9 mouse cellular contexts compared by ENCODE assay signal in the genomic region with DNA sequence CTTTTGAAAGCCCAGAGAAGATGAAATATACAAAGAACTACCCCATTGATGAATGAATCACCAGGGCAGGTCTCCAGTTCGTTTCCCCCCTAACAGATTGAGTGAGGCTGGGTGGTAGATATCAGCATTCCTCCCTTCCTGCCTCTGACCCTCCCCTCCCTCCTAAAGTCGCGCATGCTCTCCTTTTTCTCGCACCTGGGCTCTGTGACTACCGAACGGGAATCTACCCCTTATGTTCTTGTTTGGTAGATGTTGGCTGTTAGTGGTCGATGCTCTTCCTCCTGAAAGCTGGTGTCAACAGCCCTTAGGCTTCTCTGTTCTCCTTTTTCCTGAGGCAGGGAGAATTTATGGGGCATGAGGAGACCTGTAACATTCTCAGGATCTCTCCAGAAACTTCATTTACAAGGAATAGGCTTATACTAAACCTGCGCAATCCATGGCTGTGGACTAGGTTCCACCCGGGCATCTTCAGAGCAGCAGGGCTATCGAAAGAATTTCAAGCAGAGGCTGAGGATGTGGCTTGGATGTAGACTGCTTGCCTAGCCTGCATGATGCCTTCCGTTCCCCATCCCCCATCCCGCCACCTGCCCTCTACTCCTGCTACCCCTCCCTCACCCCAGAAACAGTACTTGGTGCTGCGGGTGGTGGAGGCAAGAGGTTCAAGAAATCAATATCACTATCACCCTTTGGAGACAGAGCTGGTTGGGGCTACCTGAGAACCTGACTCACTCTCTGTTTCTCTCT. TPM values are rescaled to one million over a fixed set of nuclear protein-coding genes. Genes with fewer than 3 reads are reported as not detected.
A peak's percentile ranks its signal among the peaks of the same experiment; 100 is the strongest.
DNase-seq lines count a peak whose midpoint lies in the region; ATAC-seq and TF ChIP-seq lines count a peak whose summit lies in the region.
"Had no signal": no experiment of that assay in that cellular context is flagged by ENCODE, and none has a peak within 500 bp of the region (broad histone marks: within the 10 kb centered on the region; RNA-seq: fewer than 3 reads in every experiment).

No protein-coding gene starts in this region.

- peak overlapping the region; percentile 2; the same call in 1 of the 2 replicates for H3K27ac ChIP-seq in heart, embryonic 16.5 days (ENCODE audit: low read length)
- no peak overlapping the region for H3K27ac ChIP-seq in heart, embryonic 11.5 days (ENCODE audit: low read depth, low read length)
- no peak overlapping the region for H3K27ac ChIP-seq in forebrain, embryonic 11.5 days (ENCODE audit: low read depth, low read length)
- H3K27ac ChIP-seq in midbrain, postnatal 0 days (ENCODE audit: low read depth, low read length) = peak overlapping the region; percentile 38; the same call in 1 of the 2 replicates

- 19% methylated on average over 13 of the region's 13 CpGs for WGBS in heart, embryonic 16.5 days
- WGBS in heart, embryonic 11.5 days (ENCODE audit: insufficient replicate concordance) = 15% methylated on average over 13 of the region's 13 CpGs
- WGBS in forebrain, embryonic 11.5 days = 30% methylated on average over 13 of the region's 13 CpGs
- 27% methylated on average over 13 of the region's 13 CpGs for WGBS in midbrain, postnatal 0 days

- H3K9ac ChIP-seq in heart, embryonic 16.5 days (ENCODE audit: low read length) = no peak overlapping the region
- no peak overlapping the region for H3K9ac ChIP-seq in heart, embryonic 11.5 days (ENCODE audit: low read depth, low read length)
- no peak overlapping the region for H3K9ac ChIP-seq in forebrain, embryonic 11.5 days (ENCODE audit: low read length)
- peak overlapping the region; percentile 39; the same call in 1 of the 2 replicates for H3K9ac ChIP-seq in midbrain, postnatal 0 days (replicated peaks; ENCODE audit: low read length, poor library complexity, severe bottlenecking)

- no peaks in the 10 kb centered on the region for H3K27me3 ChIP-seq in heart, embryonic 16.5 days (ENCODE audit: control insufficient read depth, insufficient read depth, low read length)
- H3K27me3 ChIP-seq in heart, embryonic 11.5 days (ENCODE audit: control insufficient read depth, insufficient read depth, low read length) = no peaks in the 10 kb centered on the region
- H3K27me3 ChIP-seq in forebrain, embryonic 11.5 days (ENCODE audit: control insufficient read depth, insufficient read depth, low read length) = no peaks in the 10 kb centered on the region
- no peaks in the 10 kb centered on the region for H3K27me3 ChIP-seq in midbrain, postnatal 0 days (ENCODE audit: insufficient read depth, low read length)

- DNase-seq in CD8-positive naive resting alpha-beta T cell, adult 2 months (ENCODE audit: low read depth in 2 of 2, low spot score in 2 of 2) = peak; percentile 46 to 62
- DNase-seq in forebrain, embryonic 11.5 days (ENCODE audit: low spot score) = no peak
- DNase-seq in midbrain, postnatal 0 days (ENCODE audit: low spot score) = peak; percentile 12
- DNase-seq in layer of hippocampus, postnatal 14 days (ENCODE audit: low spot score in 2 of 2) = no peak
- no peak for DNase-seq in right cerebral cortex, postnatal 14 days
- no peak for DNase-seq in urinary bladder, postnatal 36 days (ENCODE audit: low spot score in 2 of 2)

- peak overlapping the region; percentile 70 for H3K4me2 ChIP-seq in heart, embryonic 16.5 days (ENCODE audit: low read depth, low read length)
- no peak overlapping the region; the same call in 1 of the 2 replicates for H3K4me2 ChIP-seq in heart, embryonic 11.5 days
- no peak overlapping the region for H3K4me2 ChIP-seq in forebrain, embryonic 11.5 days (ENCODE audit: low read depth, low read length, severe bottlenecking)
- H3K4me2 ChIP-seq in midbrain, postnatal 0 days (ENCODE audit: low read depth, low read length, poor library complexity, severe bottlenecking) = peak overlapping the region; percentile 42

- no peaks in the 10 kb centered on the region for H3K9me3 ChIP-seq in heart, embryonic 16.5 days (replicated peaks; ENCODE audit: control insufficient read depth, low read length)
- no peaks in the 10 kb centered on the region for H3K9me3 ChIP-seq in heart, embryonic 11.5 days (replicated peaks; ENCODE audit: control insufficient read depth, low read length)
- no peaks in the 10 kb centered on the region for H3K9me3 ChIP-seq in forebrain, embryonic 11.5 days (ENCODE audit: control insufficient read depth, low read length)
- no peaks in the 10 kb centered on the region for H3K9me3 ChIP-seq in midbrain, postnatal 0 days (ENCODE audit: low read length)

- ATAC-seq in heart, embryonic 16.5 days (replicated peaks; ENCODE audit: extremely low read depth, insufficient read depth, low FRiP score) = no peak
- ATAC-seq in heart, embryonic 11.5 days (replicated peaks; ENCODE audit: insufficient number of reproducible peaks, low FRiP score, low TSS enrichment) = no peak
- ATAC-seq in forebrain, embryonic 11.5 days (replicated peaks; ENCODE audit: low FRiP score) = peak; percentile 47
- peak; percentile 75 for ATAC-seq in midbrain, postnatal 0 days (ENCODE audit: low FRiP score)

- peaks cover 30% of the 10 kb centered on the region for H3K4me1 ChIP-seq in heart, embryonic 16.5 days (ENCODE audit: control insufficient read depth, insufficient read depth, low read length)
- H3K4me1 ChIP-seq in heart, embryonic 11.5 days (ENCODE audit: control insufficient read depth, insufficient read depth, low read length) = peaks cover 5% of the 10 kb centered on the region; the same call in 1 of the 2 replicates
- H3K4me1 ChIP-seq in forebrain, embryonic 11.5 days (replicated peaks; ENCODE audit: control insufficient read depth, insufficient read depth, low read length) = no peaks in the 10 kb centered on the region; the same call in 1 of the 2 replicates
- no peaks in the 10 kb centered on the region for H3K4me1 ChIP-seq in midbrain, postnatal 0 days (ENCODE audit: insufficient read depth, low read length)

- H3K4me3 ChIP-seq in heart, embryonic 16.5 days (ENCODE audit: low read length) = no peak overlapping the region
- H3K4me3 ChIP-seq in heart, embryonic 11.5 days (ENCODE audit: low read depth, low read length) = no peak overlapping the region
- H3K4me3 ChIP-seq in forebrain, embryonic 11.5 days (ENCODE audit: low read depth, low read length) = no peak overlapping the region
- no peak overlapping the region for H3K4me3 ChIP-seq in midbrain, postnatal 0 days (ENCODE audit: low read depth, low read length)

- H3K36me3 ChIP-seq in heart, embryonic 16.5 days (ENCODE audit: control insufficient read depth, insufficient read depth) = no peaks in the 10 kb centered on the region
- H3K36me3 ChIP-seq in heart, embryonic 11.5 days (ENCODE audit: control insufficient read depth, insufficient read depth, low read length) = no peaks in the 10 kb centered on the region
- H3K36me3 ChIP-seq in forebrain, embryonic 11.5 days (ENCODE audit: control insufficient read depth, insufficient read depth, low read length) = no peaks in the 10 kb centered on the region
- no peaks in the 10 kb centered on the region for H3K36me3 ChIP-seq in midbrain, postnatal 0 days (ENCODE audit: insufficient read depth, low read length)

- TF ChIP-seq CTCF in midbrain, postnatal 0 days (IDR thresholded peaks at IDR 0.05) = no peak

RNA-seq across cellular contexts. Expression of gene Pvr, which starts 11.3 kb away (rescaled TPM):
- 17.6 and 19.0 TPM in 2 replicates for polyA plus RNA-seq in heart, embryonic 16.5 days (2015; fragmentation: Nextera tagmentation; extraction: Ambion mirVana)
- polyA plus RNA-seq in heart, embryonic 11.5 days (2014; fragmentation: Nextera tagmentation; extraction: Ambion mirVana) = 12.0 and 13.0 TPM in 2 replicates
- polyA plus RNA-seq in forebrain, embryonic 11.5 days (2014; fragmentation: Nextera tagmentation; extraction: Ambion mirVana) = 2.6 and 2.8 TPM in 2 replicates
- total RNA-seq in midbrain, postnatal 0 days (2014; rRNA removed) = 11.0 and 14.7 TPM in 2 replicates
- polyA plus RNA-seq in midbrain, postnatal 0 days (2015; fragmentation: Nextera tagmentation; extraction: Ambion mirVana) = 7.1 and 7.7 TPM in 2 replicates
- total RNA-seq in layer of hippocampus, postnatal 14 days (2021) = 10 to 100 TPM; 10.4 to 11.3 TPM

RNA-seq across cellular contexts. Expression of gene Igsf23, which starts 18.3 kb away (rescaled TPM):
- 1.8 and 2.2 TPM in 2 replicates for polyA plus RNA-seq in heart, embryonic 16.5 days (2015; fragmentation: Nextera tagmentation; extraction: Ambion mirVana)
- polyA plus RNA-seq in heart, embryonic 11.5 days (2014; fragmentation: Nextera tagmentation; extraction: Ambion mirVana) = 0.84 and 2.0 TPM in 2 replicates
- polyA plus RNA-seq in forebrain, embryonic 11.5 days (2014; fragmentation: Nextera tagmentation; extraction: Ambion mirVana) = 0.13 TPM in 1 of 2 replicates, not detected in the other
- total RNA-seq in midbrain, postnatal 0 days (2014; rRNA removed) = not detected in 2 replicates
- polyA plus RNA-seq in midbrain, postnatal 0 days (2015; fragmentation: Nextera tagmentation; extraction: Ambion mirVana) = not detected in 2 replicates
- not detected for total RNA-seq in layer of hippocampus, postnatal 14 days (2021)

RNA-seq across cellular contexts. Expression of gene Ceacam20, which starts 32.9 kb away (rescaled TPM):
- polyA plus RNA-seq in heart, embryonic 16.5 days (2015; fragmentation: Nextera tagmentation; extraction: Ambion mirVana) = 0.11 TPM in 1 of 2 replicates, not detected in the other
- polyA plus RNA-seq in heart, embryonic 11.5 days (2014; fragmentation: Nextera tagmentation; extraction: Ambion mirVana) = not detected in 2 replicates
- polyA plus RNA-seq in forebrain, embryonic 11.5 days (2014; fragmentation: Nextera tagmentation; extraction: Ambion mirVana) = not detected in 2 replicates
- not detected in 2 replicates for total RNA-seq in midbrain, postnatal 0 days (2014; rRNA removed)
- not detected in 2 replicates for polyA plus RNA-seq in midbrain, postnatal 0 days (2015; fragmentation: Nextera tagmentation; extraction: Ambion mirVana)
- total RNA-seq in layer of hippocampus, postnatal 14 days (2021) = not detected
- polyA plus RNA-seq: heart, embryonic 14.5 days had no signal

RNA-seq across cellular contexts. Expression of gene Ceacam19, which starts 44.5 kb away (rescaled TPM):
- polyA plus RNA-seq in heart, embryonic 16.5 days (2015; fragmentation: Nextera tagmentation; extraction: Ambion mirVana) = 0.04 TPM in 1 of 2 replicates, not detected in the other
- polyA plus RNA-seq in heart, embryonic 11.5 days (2014; fragmentation: Nextera tagmentation; extraction: Ambion mirVana) = not detected in 2 replicates
- polyA plus RNA-seq in forebrain, embryonic 11.5 days (2014; fragmentation: Nextera tagmentation; extraction: Ambion mirVana) = not detected in 2 replicates
- total RNA-seq in midbrain, postnatal 0 days (2014; rRNA removed) = 0.38 TPM in 1 of 2 replicates, not detected in the other
- polyA plus RNA-seq in midbrain, postnatal 0 days (2015; fragmentation: Nextera tagmentation; extraction: Ambion mirVana) = not detected in 2 replicates
- not detected for total RNA-seq in layer of hippocampus, postnatal 14 days (2021)
- polyA plus RNA-seq: heart, embryonic 14.5 days had no signal

RNA-seq across cellular contexts. Expression of gene Nlrp9b, which starts 59.0 kb away (rescaled TPM):
- polyA plus RNA-seq in heart, embryonic 16.5 days (2015; fragmentation: Nextera tagmentation; extraction: Ambion mirVana) = 0.04 TPM in 1 of 2 replicates, not detected in the other
- not detected in 2 replicates for polyA plus RNA-seq in heart, embryonic 11.5 days (2014; fragmentation: Nextera tagmentation; extraction: Ambion mirVana)
- polyA plus RNA-seq in forebrain, embryonic 11.5 days (2014; fragmentation: Nextera tagmentation; extraction: Ambion mirVana) = not detected in 2 replicates
- total RNA-seq in midbrain, postnatal 0 days (2014; rRNA removed) = not detected in 2 replicates
- not detected in 2 replicates for polyA plus RNA-seq in midbrain, postnatal 0 days (2015; fragmentation: Nextera tagmentation; extraction: Ambion mirVana)
- total RNA-seq in layer of hippocampus, postnatal 14 days (2021) = not detected
- polyA plus RNA-seq: heart, embryonic 14.5 days had no signal

Comparison
In these comparisons a context has a peak if more than half of its experiments do, and no peak if none do; other contexts are left out.
1. H3K27ac ChIP-seq: peak in heart, embryonic 16.5 days (single experiment) and midbrain, postnatal 0 days (single experiment); none in heart, embryonic 11.5 days (single experiment) and forebrain, embryonic 11.5 days (single experiment).
2. H3K4me2 ChIP-seq: peak in heart, embryonic 16.5 days (single experiment) and midbrain, postnatal 0 days (single experiment); none in heart, embryonic 11.5 days (single experiment) and forebrain, embryonic 11.5 days (single experiment).
3. ATAC-seq: peak in forebrain, embryonic 11.5 days (single experiment) and midbrain, postnatal 0 days (single experiment); none in heart, embryonic 16.5 days (single experiment) and heart, embryonic 11.5 days (single experiment).
4. DNase-seq: peak in CD8-positive naive resting alpha-beta T cell, adult 2 months (2 of 2) and midbrain, postnatal 0 days (single experiment); none in forebrain, embryonic 11.5 days (single experiment), layer of hippocampus, postnatal 14 days (0 of 2), right cerebral cortex, postnatal 14 days (single experiment) and urinary bladder, postnatal 36 days (0 of 2).